Mouse (Mus musculus) bone marrow macrophage, adult 2 months (primary cell): ENCODE measurements around the gene Cd164l2.

Source experiments
- CTCF ChIP-seq: IDR thresholded peaks from 2 replicates; pipeline ENCODE4 v1.5.1; 2012; ENCODE audit warnings: low read depth, mild to moderate bottlenecking, low read length, moderate library complexity
- POLR2A ChIP-seq: IDR thresholded peaks from 2 replicates; pipeline ENCODE4 v1.6.1; 2012; ENCODE audit warnings: mild to moderate bottlenecking, low read depth, low read length, borderline replicate concordance

GRCm38 (mm10) chr4:133170056-133170524 lies 41.8 kb upstream of the Cd164l2 start:
- TF ChIP-seq CTCF (no peak), POLR2A (no peak)
